Mouse (Mus musculus) C2C12 (cell line): Measurements from ENCODE around the gene Ap1g1.

Experiments used
- CTCF ChIP-seq: IDR thresholded peaks from one replicate; pipeline ENCODE4 v1.5.1; 2011; ENCODE audit not compliant: control insufficient read depth, insufficient read depth, insufficient read length
- MAX ChIP-seq: IDR thresholded peaks from one replicate; pipeline ENCODE4 v1.6.1; 2011; ENCODE audit warnings: mild to moderate bottlenecking, control low read depth
- MYOD1 ChIP-seq: IDR thresholded peaks from one replicate; pipeline ENCODE4 v1.6.1; 2011; ENCODE audit warnings: low read depth; ENCODE audit not compliant: control insufficient read depth, insufficient read length
- MYOG ChIP-seq: IDR thresholded peaks from one replicate; pipeline ENCODE4 v1.6.1; 2011; ENCODE audit not compliant: control insufficient read depth, insufficient read length; ENCODE audit errors: extremely low read depth
- USF1 ChIP-seq: IDR thresholded peaks from one replicate; pipeline ENCODE4 v1.6.1; 2011; ENCODE audit warnings: low read depth, mild to moderate bottlenecking, control low read depth, moderate library complexity

DNA sequence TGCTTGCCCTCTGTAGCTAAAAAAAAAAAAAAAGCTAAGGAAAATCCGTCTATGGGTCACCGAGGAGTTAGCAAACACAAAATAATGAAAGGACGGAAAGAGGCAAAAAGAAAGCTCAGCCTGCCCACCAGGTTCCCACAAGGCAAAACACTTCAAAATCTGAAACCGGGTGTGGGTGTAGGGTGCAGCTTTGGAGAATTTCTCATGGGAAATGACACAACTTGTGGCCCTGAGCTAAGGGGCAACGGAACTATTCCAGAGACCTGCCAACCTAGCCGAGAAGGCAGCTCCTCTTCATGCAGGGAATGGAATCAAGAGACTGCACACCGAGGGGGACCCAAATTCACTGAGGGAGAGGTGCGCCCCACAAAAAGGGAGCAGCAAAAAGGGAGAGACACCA lies 41.5 kb upstream of the Ap1g1 start:
- no peak for TF ChIP-seq CTCF
- no peak for TF ChIP-seq MYOG
- TF ChIP-seq USF1: no peak
- no peak for TF ChIP-seq MAX
- TF ChIP-seq MYOD1: no peak
